In the genomic region with DNA sequence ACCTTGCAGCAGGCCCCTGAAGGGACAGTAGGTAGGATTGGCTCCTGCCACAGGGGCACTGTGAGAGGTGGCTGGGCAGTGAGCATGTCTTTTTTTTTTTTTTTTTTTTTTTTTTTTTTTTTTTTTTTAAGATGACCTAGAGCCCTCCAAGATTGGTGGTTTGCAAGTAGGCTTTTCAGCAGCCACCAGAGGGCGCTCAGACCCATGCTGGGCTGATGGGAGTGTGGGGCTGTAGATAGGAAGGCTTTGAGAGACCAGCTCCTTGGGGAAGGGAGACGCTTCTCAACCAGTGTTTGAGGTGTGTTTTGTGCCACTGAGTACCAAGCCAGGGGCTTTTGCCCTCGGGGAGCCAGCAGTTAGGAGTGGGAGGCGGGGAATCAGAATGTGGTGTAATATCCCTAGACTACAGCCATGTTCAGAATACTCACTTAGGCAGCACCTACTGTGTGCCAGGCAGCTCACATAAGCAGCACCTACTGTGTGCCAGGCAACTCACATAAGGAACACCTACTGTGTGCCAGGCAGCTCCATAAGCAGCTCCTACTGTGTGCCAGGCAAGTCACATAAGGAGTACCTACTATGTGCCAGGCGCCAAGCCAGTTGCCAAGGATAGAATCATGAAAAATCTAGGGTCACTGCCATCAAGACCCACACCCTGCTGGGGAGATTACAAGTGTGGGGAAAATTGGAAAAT, we compare ENCODE assay signal across 7 mouse cellular contexts.
A peak's percentile ranks its signal among the peaks of the same experiment; 100 is the strongest.
DNase-seq lines count a peak whose midpoint lies in the region; TF ChIP-seq lines count a peak whose summit lies in the region.

No protein-coding gene starts in this region.

- H3K9me3 ChIP-seq in ES-E14 (ENCODE audit: control insufficient read depth, insufficient read depth, low read depth, low read length), result no peaks in the 10 kb centered on the region

- no peak overlapping the region for H3K9ac ChIP-seq in ES-E14 (ENCODE audit: insufficient read depth, low read depth, low read length, poor library complexity, severe bottlenecking)

- no peak overlapping the region for H3K4me3 ChIP-seq in ES-E14 (ENCODE audit: insufficient read depth in 1 of 2, low read depth in 1 of 2, low read length in 2 of 2, poor library complexity in 1 of 2, severe bottlenecking in 1 of 2)

- H3K27ac ChIP-seq in ES-E14 (ENCODE audit: insufficient read depth, low read depth, low read length, poor library complexity, severe bottlenecking), result no peak overlapping the region

- DNase-seq in ES-E14 (ENCODE audit: low read depth, low spot score), result peak; percentile 74
- peak; percentile 73 for DNase-seq in adrenal gland, adult 2 months
- peak; percentile 89 for DNase-seq in embryo, embryonic 11 days
- peak; percentile 4 to 29 for DNase-seq in heart, adult 9 months (ENCODE audit: low spot score in 2 of 2)
- peak; percentile 47 to 67 for DNase-seq in layer of hippocampus, adult 18-20 months (ENCODE audit: low spot score in 2 of 2)
- peak; percentile 80 for DNase-seq in lung, postnatal 10 days
- peak; percentile 11 to 66 for DNase-seq in spleen, postnatal 10 days (ENCODE audit: low spot score in 2 of 2)

- no peaks in the 10 kb centered on the region for H3K36me3 ChIP-seq in ES-E14 (ENCODE audit: control insufficient read depth, insufficient read depth, low read length, poor library complexity, severe bottlenecking)

- H3K4me1 ChIP-seq in ES-E14 (ENCODE audit: control insufficient read depth in 2 of 2, insufficient read depth in 2 of 2, low read length in 2 of 2, poor library complexity in 1 of 2), result no peaks in the 10 kb centered on the region

- in situ Hi-C loops in ES-E14 (cut with MboI; ENCODE audit: low sequenced_read_pairs in 2 of 2, unreplicated experiment in 2 of 2), result loop anchor here in 1 of 2 experiments (10.0 kb wide), 1 partner anchor 220 kb away; no protein-coding TSS in a partner anchor

TF ChIP-seq in ES-E14, 5 proteins besides CTCF, POLR2A, EP300 and RAD21:
- TF ChIP-seq ZNF384 (IDR thresholded peaks at IDR 0.05; ENCODE audit: low read depth, low read length) (peak; percentile 97), MAFK (IDR thresholded peaks at IDR 0.05; ENCODE audit: insufficient read depth, low read depth, low read length) (no peak)

Comparison
In these comparisons a context has a peak if more than half of its experiments do, and no peak if none do; other contexts are left out.
1. DNase-seq: peak in every context shown above with its lines; median percentile 89 in embryo, embryonic 11 days; 80 in lung, postnatal 10 days; 74 in ES-E14; 73 in adrenal gland, adult 2 months; 57 in layer of hippocampus, adult 18-20 months; 38 in spleen, postnatal 10 days; 16 in heart, adult 9 months.